Mouse (Mus musculus) lung, embryonic 16.5 days (tissue): ENCODE results near the gene Ddx42. TPM values are rescaled to one million over a fixed set of nuclear protein-coding genes. Genes with fewer than 3 reads are reported as not detected.

ENCODE experiments used
- ATAC-seq: fragments of 200-750 bp; cut with Nextera tagmentation; 2 replicates; pipeline ENCODE4 v1.8.0; 2017; ENCODE audit warnings: low read depth, mild to moderate bottlenecking, moderate library complexity
- H3K27ac ChIP-seq: fragments of 300-500 bp; sonication (generic); 2 replicates; pipeline ENCODE4 v1.5.1; 2014; ENCODE audit warnings: mild to moderate bottlenecking, control low read depth, low read length
- H3K27me3 ChIP-seq: fragments of 300-500 bp; sonication (generic); 2 replicates; pipeline ENCODE4 v1.6.1; 2014; ENCODE audit warnings: low read depth, low read length, mixed read lengths; ENCODE audit not compliant: control insufficient read depth, insufficient read depth
- H3K36me3 ChIP-seq: fragments of 300-500 bp; sonication (generic); 2 replicates; pipeline ENCODE4 v1.6.1; 2014; ENCODE audit warnings: low read length; ENCODE audit not compliant: control insufficient read depth, insufficient read depth
- H3K4me1 ChIP-seq: fragments of 300-500 bp; sonication (generic); replicated peaks from 2 replicates; pipeline ENCODE4 v1.6.1; 2014; ENCODE audit warnings: low read length, mixed read lengths; ENCODE audit not compliant: control insufficient read depth, insufficient read depth
- H3K4me2 ChIP-seq: fragments of 300-500 bp; sonication (generic); 2 replicates; pipeline ENCODE4 v1.6.1; 2014; ENCODE audit warnings: low read depth, low read length, control low read depth
- H3K4me3 ChIP-seq: fragments of 300-500 bp; sonication (generic); 2 replicates; pipeline ENCODE4 v1.5.1; 2014; ENCODE audit warnings: mild to moderate bottlenecking, low read length, control low read depth
- H3K9ac ChIP-seq: fragments of 300-500 bp; sonication (generic); 2 replicates; pipeline ENCODE4 v1.6.1; 2014; ENCODE audit warnings: low read length, control low read depth
- H3K9me3 ChIP-seq: fragments of 300-500 bp; sonication (generic); 2 replicates; pipeline ENCODE4 v1.6.1; 2016; ENCODE audit warnings: low read length; ENCODE audit not compliant: control insufficient read depth
- WGBS: fragments of 180-500 bp; shearing (Covaris S2); extraction: QIAGEN DNeasy Blood & Tissue Kit; methylation state at CpG from one replicate; pipeline ENCODE4 v1.1.7; 2014; 5-methylcytosine and 5-hydroxymethylcytosine counted together
- polyA plus RNA-seq: library from polyadenylated mRNA; unstranded; fragments of >200 nt; fragmentation: Nextera tagmentation; extraction: Ambion mirVana; gene quantifications from 2 replicates; pipeline ENCODE4 v1.2.1, GENCODE M21; 2015

Ddx42 gene
- polyA plus RNA-seq, 1 experiment from 2014 or later, result 72.9 TPM

DNA sequence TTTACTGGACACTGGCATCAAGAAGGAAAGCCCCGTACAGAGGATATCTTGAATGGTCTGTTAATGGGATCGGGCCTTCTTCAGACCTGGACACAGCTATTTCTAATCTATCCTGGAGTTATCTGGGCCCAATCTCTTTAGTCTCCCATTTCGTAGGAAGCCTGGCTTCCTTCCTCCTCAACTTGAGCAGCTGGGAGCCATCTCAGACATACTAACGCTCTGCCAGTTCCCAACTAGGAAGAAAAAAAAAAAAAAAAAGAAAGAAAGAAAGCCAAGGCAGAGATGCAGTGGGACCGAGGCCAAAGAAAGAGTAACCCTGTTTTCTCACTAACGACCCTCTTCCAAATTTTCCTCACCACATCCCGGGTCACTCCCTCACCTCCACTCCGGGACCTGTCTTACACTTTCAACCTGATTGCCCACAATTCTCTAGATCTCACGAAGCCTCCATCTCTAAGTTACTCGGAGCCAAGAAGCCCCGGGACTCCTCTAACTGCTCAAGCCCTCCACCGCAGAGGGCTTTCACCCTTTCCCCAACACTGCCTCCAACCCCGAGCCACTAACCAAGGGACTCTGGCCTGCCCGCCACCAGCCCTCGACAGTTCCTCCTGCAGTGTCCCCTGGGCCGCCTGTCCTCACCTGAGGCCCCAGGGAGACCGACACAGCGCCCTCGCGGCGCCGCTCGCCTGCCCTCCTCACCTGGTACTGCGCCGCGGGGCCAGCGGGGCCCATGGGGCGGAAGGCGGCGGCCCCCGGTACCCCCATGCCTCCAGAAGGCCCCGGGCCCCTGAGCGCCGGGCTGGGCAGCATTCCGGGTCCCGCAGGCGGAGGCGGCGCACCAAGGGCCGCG is 55.3 kb downstream of the Ddx42 start:
- Histone ChIP-seq H3K9ac (peak overlapping the region; percentile 100), H3K36me3 (peaks cover 7% of the 10 kb centered on the region), H3K4me2 (peak overlapping the region; percentile 84), H3K4me3 (peak overlapping the region; percentile 92), H3K27me3 (no peaks in the 10 kb centered on the region), H3K4me1 (peaks cover 55% of the 10 kb centered on the region), H3K27ac (peak overlapping the region; percentile 99), H3K9me3 (no peaks in the 10 kb centered on the region)
- peak; percentile 27 for ATAC-seq
- under 1% methylated on average over 37 of the region's 41 CpGs for WGBS

DNA sequence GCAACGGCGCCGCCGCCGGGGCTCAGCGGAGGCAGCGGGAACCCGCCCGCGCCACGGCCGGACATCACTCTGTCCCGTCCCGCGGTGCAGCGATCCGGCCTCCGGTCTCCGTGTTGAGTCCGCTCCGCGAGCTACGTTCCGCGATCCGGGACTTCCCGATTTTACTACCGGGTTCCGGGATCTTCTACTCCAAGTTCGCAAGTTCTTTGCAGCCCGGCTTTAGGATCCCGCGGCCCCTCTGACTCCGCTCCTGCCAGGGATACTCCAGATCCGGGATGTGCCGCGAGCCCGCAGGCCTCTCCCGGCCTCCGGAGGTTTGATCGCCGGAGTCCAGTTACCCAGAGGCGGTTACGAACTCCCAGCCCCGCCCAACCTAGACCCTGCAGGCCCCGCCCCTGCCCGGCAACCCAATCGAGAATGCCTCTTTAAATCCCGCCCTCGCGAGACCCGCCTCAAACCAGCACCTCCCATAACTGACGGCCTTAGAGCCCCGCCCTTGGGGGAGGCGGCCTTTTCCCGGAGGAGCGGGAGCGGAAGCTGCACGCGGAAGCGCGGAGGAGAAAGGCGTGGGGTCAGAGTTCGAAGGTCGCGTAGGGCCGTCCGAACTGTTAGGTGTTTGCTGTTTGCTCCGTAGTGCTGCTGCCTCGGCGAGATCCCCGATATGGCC is 56.1 kb downstream of the Ddx42 start, which contains the start of gene Smarcd2:
TSS of gene Smarcd2 (minus strand) at position 329 of the 667 bp plus-strand sequence.
- WGBS, result under 1% methylated on average over 69 of the region's 72 CpGs

DNA sequence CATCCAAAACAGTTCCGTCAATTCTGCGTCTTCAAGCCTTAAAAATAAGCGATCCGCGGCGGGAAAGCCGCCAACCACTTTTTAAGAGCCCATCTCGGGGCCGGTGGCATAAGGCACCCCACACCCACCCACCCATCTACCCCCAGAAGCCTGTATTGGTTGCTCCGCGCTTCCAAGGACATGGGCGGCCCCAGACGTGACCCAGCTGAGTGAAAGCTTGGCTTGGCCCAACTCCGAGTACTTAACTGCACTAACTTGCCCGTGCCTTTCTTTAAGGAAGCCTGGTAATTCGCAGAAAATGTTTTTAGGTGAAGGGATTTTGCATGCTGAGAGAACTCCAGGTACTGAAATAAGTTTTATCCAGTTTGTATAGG is 56.6 kb downstream of the Ddx42 start:
- H3K4me2 ChIP-seq, result peak overlapping the region; percentile 79
- ATAC-seq, result no peak
- peaks cover 46% of the 10 kb centered on the region for H3K4me1 ChIP-seq
- 6% methylated on average over 16 of the region's 16 CpGs for WGBS
- no peaks in the 10 kb centered on the region for H3K36me3 ChIP-seq
- peak overlapping the region; percentile 74 for H3K9ac ChIP-seq
- no peaks in the 10 kb centered on the region for H3K9me3 ChIP-seq
- peak overlapping the region; percentile 92 for H3K4me3 ChIP-seq
- no peaks in the 10 kb centered on the region for H3K27me3 ChIP-seq
- H3K27ac ChIP-seq, result peak overlapping the region; percentile 92

More for the DNA sequence above, 56.1 kb downstream of the Ddx42 start, which contains the start of gene Smarcd2:
- Histone ChIP-seq H3K36me3 (no peaks in the 10 kb centered on the region; the same call in 1 of the 2 replicates), H3K4me3 (peak within 1 kb of the TSS; percentile 92), H3K9me3 (no peaks in the 10 kb centered on the region), H3K4me1 (peaks cover 51% of the 10 kb centered on the region), H3K9ac (peak within 1 kb of the TSS; percentile 100), H3K27ac (peak within 1 kb of the TSS; percentile 99), H3K4me2 (peak within 1 kb of the TSS; percentile 84), H3K27me3 (no peaks in the 10 kb centered on the region)
- ATAC-seq, result peak; percentile 92

GRCm38 (mm10) chr11:106273811-106274210 is 57.1 kb downstream of the Ddx42 start:
- no peaks in the 10 kb centered on the region for H3K36me3 ChIP-seq
- H3K4me1 ChIP-seq, result peaks cover 40% of the 10 kb centered on the region
- 92% methylated on average over 6 of the region's 6 CpGs for WGBS
- no peaks in the 10 kb centered on the region for H3K9me3 ChIP-seq
- no peaks in the 10 kb centered on the region for H3K27me3 ChIP-seq
- no peak overlapping the region for H3K9ac ChIP-seq
- peak overlapping the region; percentile 79 for H3K4me2 ChIP-seq
- peak overlapping the region; percentile 92 for H3K4me3 ChIP-seq
- no peak for ATAC-seq
- peak overlapping the region; percentile 92 for H3K27ac ChIP-seq

- H3K9me3 ChIP-seq, result no peaks in the 10 kb centered on the region
- no peak for ATAC-seq
- peaks cover 35% of the 10 kb centered on the region for H3K4me1 ChIP-seq
- H3K36me3 ChIP-seq, result no peaks in the 10 kb centered on the region
- no peak overlapping the region for H3K4me2 ChIP-seq
- no peak overlapping the region for H3K4me3 ChIP-seq
- WGBS, result 84% methylated on average over 1 of the region's 1 CpGs
- H3K27ac ChIP-seq, result peak overlapping the region; percentile 92
- no peaks in the 10 kb centered on the region for H3K27me3 ChIP-seq
- H3K9ac ChIP-seq, result no peak overlapping the region
Observed at GRCm38 (mm10) chr11:106274374-106274773, 57.6 kb downstream of the Ddx42 start.

DNA sequence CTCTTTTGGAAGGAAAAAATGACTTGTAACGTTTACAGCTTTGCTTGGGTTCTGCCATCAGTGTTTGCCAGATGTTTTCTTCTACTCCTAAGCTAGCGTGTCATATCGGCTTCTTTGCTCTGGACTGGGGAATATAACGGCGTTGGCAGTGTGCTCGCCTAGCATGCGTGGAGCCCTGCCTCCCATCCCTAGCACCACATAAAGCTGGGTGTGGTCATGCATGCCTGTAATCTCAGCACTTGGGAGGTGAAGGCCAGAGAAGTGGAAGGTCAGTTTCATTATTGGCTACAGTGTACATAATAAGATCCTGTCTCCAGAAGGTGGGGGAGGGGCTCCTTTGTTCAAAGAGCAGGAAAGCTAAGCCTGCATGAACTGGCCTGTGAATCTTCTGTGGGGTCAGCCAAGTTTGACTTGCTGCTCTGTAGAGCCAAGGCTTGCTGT is 58.3 kb downstream of the Ddx42 start:
- ATAC-seq, result peak; percentile 48
- H3K9ac ChIP-seq, result no peak overlapping the region

DNA sequence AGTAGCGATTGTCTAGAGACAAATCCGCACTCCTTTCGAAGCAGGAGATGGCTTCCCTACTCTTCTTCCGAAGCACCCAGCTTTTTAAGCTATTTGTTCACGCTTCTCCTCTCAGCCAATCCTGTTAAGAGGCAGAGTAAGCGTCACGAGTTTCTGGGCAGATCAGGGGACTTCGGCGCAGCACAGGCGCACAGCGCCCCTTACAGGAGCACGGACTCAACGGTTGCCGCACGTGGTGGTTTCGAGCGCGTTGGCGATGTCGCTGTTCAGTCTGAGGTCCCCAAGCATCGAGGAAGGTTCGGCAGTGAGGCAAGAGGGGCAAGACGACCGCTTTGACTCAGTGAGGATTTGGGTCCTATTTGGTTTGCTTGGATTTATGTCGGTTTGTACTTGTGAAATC is 59.7 kb downstream of the Ddx42 start, which contains the start of gene Tcam1:
TSS of gene Tcam1 (plus strand) at position 219 of the 400 bp plus-strand sequence.
- Histone ChIP-seq H3K4me2 (peak within 1 kb of the TSS; percentile 48), H3K9me3 (no peaks in the 10 kb centered on the region), H3K4me3 (peak within 1 kb of the TSS; percentile 21), H3K27ac (peak within 1 kb of the TSS; percentile 92), H3K36me3 (no peaks in the 10 kb centered on the region), H3K27me3 (no peaks in the 10 kb centered on the region), H3K4me1 (peaks cover 21% of the 10 kb centered on the region), H3K9ac (0 out of 2 replicates have a peak within 1 kb of the TSS, but pooled peaks have one; percentile 8)
- WGBS, result 6% methylated on average over 25 of the region's 25 CpGs
- no peak; the same call in 1 of the 2 replicates for ATAC-seq

More for the DNA sequence above, 58.3 kb downstream of the Ddx42 start:
- 40% methylated on average over 7 of the region's 7 CpGs for WGBS
- no peaks in the 10 kb centered on the region for H3K27me3 ChIP-seq
- H3K4me2 ChIP-seq, result no peak overlapping the region
- H3K27ac ChIP-seq, result peak overlapping the region; percentile 92
- no peaks in the 10 kb centered on the region for H3K9me3 ChIP-seq
- H3K4me3 ChIP-seq, result no peak overlapping the region
- H3K36me3 ChIP-seq, result no peaks in the 10 kb centered on the region
- H3K4me1 ChIP-seq, result peaks cover 34% of the 10 kb centered on the region

DNA sequence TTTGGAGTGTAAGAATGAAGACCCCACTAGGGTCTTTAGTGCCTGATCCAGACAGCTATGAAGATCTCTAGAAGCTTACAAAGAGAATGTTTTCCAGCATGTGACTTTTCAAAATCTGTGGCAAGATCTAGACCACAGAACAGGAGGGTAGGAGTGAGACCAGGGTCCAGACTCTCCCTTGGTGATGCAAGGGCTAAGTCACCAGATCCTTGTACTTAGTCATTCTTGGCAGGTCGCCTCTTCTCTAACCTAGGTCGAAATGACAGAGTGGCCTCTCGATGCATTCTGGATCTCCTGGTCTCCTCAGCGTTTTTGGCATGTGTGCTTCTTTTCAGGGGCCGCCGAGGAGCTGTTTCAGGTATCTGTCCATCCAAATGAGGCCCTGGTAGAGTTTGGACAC is 65.7 kb downstream of the Ddx42 start:
- H3K4me3 ChIP-seq, result no peak overlapping the region
- no peak overlapping the region for H3K9ac ChIP-seq
- no peak overlapping the region for H3K4me2 ChIP-seq
- no peak overlapping the region for H3K27ac ChIP-seq
- 73% methylated on average over 6 of the region's 6 CpGs for WGBS
- H3K36me3 ChIP-seq, result no peaks in the 10 kb centered on the region
- no peaks in the 10 kb centered on the region for H3K27me3 ChIP-seq
- no peak for ATAC-seq
- H3K4me1 ChIP-seq, result 0 out of 2 replicates have a peak, but pooled peaks cover 4% of the 10 kb centered on the region
- no peaks in the 10 kb centered on the region for H3K9me3 ChIP-seq

GRCm38 (mm10) chr11:106283371-106283770 is 66.6 kb downstream of the Ddx42 start:
- 0 out of 2 replicates have a peak, but pooled peaks cover 4% of the 10 kb centered on the region for H3K4me1 ChIP-seq
- no peaks in the 10 kb centered on the region for H3K27me3 ChIP-seq
- H3K4me2 ChIP-seq, result no peak overlapping the region
- H3K9me3 ChIP-seq, result no peaks in the 10 kb centered on the region
- no peak overlapping the region for H3K4me3 ChIP-seq
- no peak overlapping the region for H3K27ac ChIP-seq
- no peak for ATAC-seq
- no peaks in the 10 kb centered on the region for H3K36me3 ChIP-seq
- WGBS, result 72% methylated on average over 4 of the region's 4 CpGs
- no peak overlapping the region for H3K9ac ChIP-seq
